Mouse (Mus musculus) heart, postnatal 0 days (tissue): ENCODE measurements around the gene Tmem44. TPM values are rescaled to one million over a fixed set of nuclear protein-coding genes. Genes with fewer than 3 reads are reported as not detected.
A peak's percentile ranks its signal among the peaks of the same experiment; 100 is the strongest.

Experiments
- ATAC-seq: fragments of 200-750 bp; cut with Nextera tagmentation; 2 replicates; pipeline ENCODE4 v1.8.0; 2017; ENCODE audit warnings: low read depth, moderate number of reproducible peaks, moderate library complexity; ENCODE audit not compliant: insufficient read depth
- DNase-seq: peaks from one replicate; pipeline ENCODE4 v3.0.0-alpha.2; 2016; ENCODE audit warnings: low spot score
- H3K27ac ChIP-seq: fragments of 300-500 bp; sonication (generic); 2 replicates; pipeline ENCODE4 v1.5.1; 2014; ENCODE audit warnings: low read depth, mild to moderate bottlenecking
- H3K27me3 ChIP-seq: fragments of 300-500 bp; sonication (generic); 2 replicates; pipeline ENCODE4 v1.6.1; 2014; ENCODE audit warnings: low read length, mixed read lengths; ENCODE audit not compliant: control insufficient read depth, insufficient read depth
- H3K36me3 ChIP-seq: fragments of 300-500 bp; sonication (generic); replicated peaks from 2 replicates; pipeline ENCODE4 v1.6.1; 2014; ENCODE audit warnings: low read length, mixed read lengths; ENCODE audit not compliant: control insufficient read depth, insufficient read depth
- H3K4me1 ChIP-seq: fragments of 300-500 bp; sonication (generic); 2 replicates; pipeline ENCODE4 v1.6.1; 2014; ENCODE audit warnings: antibody characterized with exemption; ENCODE audit not compliant: control insufficient read depth, insufficient read depth
- H3K4me2 ChIP-seq: fragments of 300-500 bp; sonication (generic); 2 replicates; pipeline ENCODE4 v1.6.1; 2014; ENCODE audit warnings: low read depth, mild to moderate bottlenecking, low read length, moderate library complexity
- H3K4me3 ChIP-seq: fragments of 300-500 bp; sonication (generic); 2 replicates; pipeline ENCODE4 v1.5.1; 2014; ENCODE audit warnings: low read depth, low read length
- H3K9ac ChIP-seq: fragments of 300-500 bp; sonication (generic); replicated peaks from 2 replicates; pipeline ENCODE4 v1.6.1; 2014; ENCODE audit warnings: low read depth, low read length, mixed read lengths
- H3K9me3 ChIP-seq: fragments of 300-500 bp; sonication (generic); replicated peaks from 2 replicates; pipeline ENCODE4 v1.6.1; 2016; ENCODE audit warnings: low read length; ENCODE audit not compliant: control insufficient read depth
- CTCF ChIP-seq: IDR thresholded peaks from 2 replicates; pipeline ENCODE4 v1.5.1; 2016; ENCODE audit warnings: antibody characterized with exemption, control low read depth, low read depth
- EP300 ChIP-seq: IDR thresholded peaks from 2 replicates; pipeline ENCODE4 v1.6.1; 2016; ENCODE audit warnings: antibody characterized with exemption, low read depth
- WGBS: fragments of 180-500 bp; shearing (Covaris S2); extraction: QIAGEN DNeasy Blood & Tissue Kit; methylation state at CpG from one replicate; pipeline ENCODE4 v1.1.7; 2014; 5-methylcytosine and 5-hydroxymethylcytosine counted together
- polyA plus RNA-seq: library from polyadenylated mRNA; unstranded; fragments of >200 nt; fragmentation: Nextera tagmentation; extraction: Ambion mirVana; gene quantifications from 2 replicates; pipeline ENCODE4 v1.2.1, GENCODE M21; 2015
- total RNA-seq: library from RNA; depleted of rRNA; stranded (reverse); fragments of >200 nt; gene quantifications from 2 replicates; pipeline ENCODE4 v1.2.3, GENCODE M21; 2014; ENCODE audit warnings: low replicate concordance

Gene Tmem44
- total and polyA plus RNA-seq, 2 experiments from 2014 or later: 14.6 to 31.1 TPM

DNA sequence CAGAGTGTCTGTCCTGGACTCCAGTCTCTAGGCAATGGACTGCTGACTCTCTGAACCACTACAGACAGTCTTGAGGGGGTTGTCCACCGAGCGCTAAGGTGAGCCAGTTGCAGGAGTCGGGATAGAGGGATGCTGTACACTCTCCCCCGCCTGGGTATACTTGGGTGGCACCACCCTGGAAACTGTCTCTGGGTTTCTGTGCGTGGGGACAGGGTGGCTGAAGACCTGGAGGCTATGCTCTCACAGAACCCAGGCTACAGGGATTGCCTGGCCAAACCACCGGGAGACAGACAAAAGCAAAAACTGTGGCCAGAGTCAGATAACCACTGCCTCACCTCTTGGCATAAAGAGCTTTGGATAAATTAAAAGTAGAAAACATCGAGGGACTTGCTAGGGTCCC, 1.1 kb downstream of the Tmem44 start:
- peak overlapping the region; percentile 81 for H3K4me3 ChIP-seq
- H3K9me3 ChIP-seq: no peaks in the 10 kb centered on the region
- peaks cover 11% of the 10 kb centered on the region; the same call in 1 of the 2 replicates for H3K4me1 ChIP-seq
- no peak for TF ChIP-seq CTCF
- TF ChIP-seq EP300: no peak
- H3K9ac ChIP-seq: peak overlapping the region; percentile 85; the same call in 1 of the 2 replicates
- H3K36me3 ChIP-seq: peaks cover 18% of the 10 kb centered on the region
- DNase-seq (no peak), ATAC-seq (no peak)
- WGBS: 77% methylated on average over 7 of the region's 7 CpGs
- H3K27me3 ChIP-seq: no peaks in the 10 kb centered on the region
- H3K27ac ChIP-seq: no peak overlapping the region
- peak overlapping the region; percentile 66 for H3K4me2 ChIP-seq

DNA sequence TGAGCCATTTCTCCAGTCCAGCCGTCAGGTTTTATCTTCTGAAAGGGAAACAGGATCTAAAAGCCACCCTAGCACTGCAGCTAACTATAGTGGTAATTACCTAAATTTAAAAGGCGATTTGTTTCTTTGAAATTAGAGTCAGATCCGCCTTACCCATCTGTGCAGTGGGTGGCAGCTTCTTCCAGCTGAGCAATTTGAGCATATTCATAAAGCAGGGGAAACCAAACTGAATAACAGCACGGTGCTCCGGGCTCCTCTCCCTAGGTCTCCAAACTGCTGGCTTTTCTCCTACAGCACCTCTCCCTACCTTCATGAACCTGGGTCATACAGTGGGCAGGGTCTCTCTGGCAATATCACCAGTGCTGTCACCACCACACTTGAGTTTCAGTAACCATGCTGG, 2.4 kb downstream of the Tmem44 start:
- ATAC-seq: no peak
- Histone ChIP-seq H3K4me2 (no peak overlapping the region), H3K27me3 (no peaks in the 10 kb centered on the region), H3K9me3 (no peaks in the 10 kb centered on the region), H3K4me3 (no peak overlapping the region), H3K9ac (no peak overlapping the region), H3K4me1 (peaks cover 11% of the 10 kb centered on the region; the same call in 1 of the 2 replicates), H3K27ac (no peak overlapping the region), H3K36me3 (peaks cover 21% of the 10 kb centered on the region)
- TF ChIP-seq EP300: no peak
- TF ChIP-seq CTCF: no peak
- WGBS: 88% methylated on average over 5 of the region's 5 CpGs
- no peak for DNase-seq

DNA sequence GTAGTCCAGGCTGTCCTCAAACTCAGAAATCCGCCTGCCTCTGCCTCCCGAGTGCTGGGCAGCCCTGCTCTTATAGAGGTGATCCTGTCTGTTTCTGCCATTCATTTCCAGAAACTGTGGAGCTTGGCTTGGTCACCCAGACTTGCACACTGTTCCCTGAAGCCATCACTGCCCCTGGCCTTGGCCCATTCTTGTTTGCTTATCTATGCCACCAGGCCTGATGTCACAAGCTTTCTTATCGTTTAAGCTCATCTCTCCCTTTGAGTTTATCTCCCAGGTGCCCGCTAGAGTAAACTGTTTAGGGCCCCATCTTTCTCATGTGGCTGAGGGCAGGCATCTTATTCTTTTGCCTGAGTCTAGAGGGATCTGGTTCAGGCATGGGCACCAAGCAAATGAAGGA, 5.9 kb downstream of the Tmem44 start:
- DNase-seq (no peak), ATAC-seq (no peak)
- Histone ChIP-seq H3K9me3 (no peaks in the 10 kb centered on the region), H3K36me3 (peaks cover 25% of the 10 kb centered on the region), H3K9ac (no peak overlapping the region), H3K4me3 (no peak overlapping the region), H3K27ac (no peak overlapping the region), H3K4me2 (no peak overlapping the region), H3K4me1 (no peaks in the 10 kb centered on the region), H3K27me3 (no peaks in the 10 kb centered on the region)
- 74% methylated on average over 4 of the region's 4 CpGs for WGBS
- TF ChIP-seq CTCF (no peak), EP300 (no peak)

DNA sequence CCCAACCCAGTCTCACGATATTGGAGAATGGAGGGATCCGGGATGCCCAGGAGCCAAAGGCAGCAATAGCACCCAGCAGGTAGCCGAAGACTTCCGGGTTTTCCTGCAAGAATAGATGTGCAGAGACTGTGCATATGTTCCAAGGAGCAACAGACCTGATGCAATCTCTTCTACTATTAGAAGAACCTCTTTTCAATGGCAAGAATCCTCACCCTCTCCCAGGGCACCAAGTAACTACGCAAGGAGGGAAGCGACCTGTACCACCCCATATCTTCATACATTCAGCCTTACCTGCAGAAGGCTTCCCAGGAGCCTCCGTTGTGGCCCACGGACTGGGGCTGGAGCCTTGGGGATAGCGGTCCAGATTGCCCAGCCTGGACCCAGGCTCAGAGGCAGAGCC, 7.3 kb downstream of the Tmem44 start:
- no peak overlapping the region for H3K4me3 ChIP-seq
- no peak for ATAC-seq
- no peak overlapping the region for H3K9ac ChIP-seq
- H3K4me2 ChIP-seq: no peak overlapping the region
- peaks cover 25% of the 10 kb centered on the region for H3K36me3 ChIP-seq
- H3K27ac ChIP-seq: no peak overlapping the region; the same call in 1 of the 2 replicates
- H3K9me3 ChIP-seq: no peaks in the 10 kb centered on the region
- 85% methylated on average over 9 of the region's 9 CpGs for WGBS
- TF ChIP-seq EP300 (no peak), CTCF (no peak)
- H3K27me3 ChIP-seq: no peaks in the 10 kb centered on the region
- no peaks in the 10 kb centered on the region for H3K4me1 ChIP-seq
- no peak for DNase-seq

DNA sequence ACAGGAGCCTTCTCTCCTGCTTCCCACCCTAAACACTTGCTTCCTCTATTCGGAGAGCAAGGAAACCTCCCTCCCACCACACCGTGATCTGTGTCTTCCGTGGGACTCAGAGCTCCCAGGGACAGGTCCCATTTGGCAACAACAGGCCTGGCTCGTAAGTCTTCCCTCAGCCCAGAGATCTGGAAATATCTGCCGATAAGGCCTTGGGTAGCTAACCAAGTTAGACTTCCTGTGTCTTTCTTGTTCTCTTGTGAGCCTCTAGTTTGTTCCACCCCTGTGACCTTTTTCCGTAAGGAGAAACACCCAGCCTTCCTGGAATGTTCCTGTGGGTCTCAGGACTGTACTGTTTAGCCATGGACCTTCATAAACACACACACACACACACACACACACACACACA, 7.8 kb downstream of the Tmem44 start:
- WGBS: 48% methylated on average over 6 of the region's 6 CpGs
- no peak for TF ChIP-seq CTCF
- TF ChIP-seq EP300: no peak
- H3K4me2 ChIP-seq: no peak overlapping the region
- H3K9me3 ChIP-seq: no peaks in the 10 kb centered on the region
- no peak overlapping the region for H3K9ac ChIP-seq
- peaks cover 25% of the 10 kb centered on the region for H3K36me3 ChIP-seq
- ATAC-seq: no peak
- H3K27me3 ChIP-seq: no peaks in the 10 kb centered on the region
- peak overlapping the region; percentile 20 for H3K27ac ChIP-seq
- H3K4me3 ChIP-seq: no peak overlapping the region
- no peak for DNase-seq
- no peaks in the 10 kb centered on the region for H3K4me1 ChIP-seq
